Mouse (Mus musculus) testis, adult 2 months (tissue): ENCODE results near the gene Agps. TPM values are rescaled to one million over a fixed set of nuclear protein-coding genes. Genes with fewer than 3 reads are reported as not detected.
"Not testable (repeated sequence)": the region's sequence is repeated elsewhere in the genome, so short reads cannot be mapped to it uniquely, and the experiment has no call there.

Experiments used
- H3K27ac ChIP-seq: fragments of 200-500 bp; 2 replicates; pipeline ENCODE4 v1.5.1; 2012; ENCODE audit warnings: low read depth, low read length; ENCODE audit not compliant: control insufficient read depth, insufficient read depth
- H3K27me3 ChIP-seq: fragments of 200-500 bp; 2 replicates; pipeline ENCODE4 v1.6.1; 2012; ENCODE audit warnings: mild to moderate bottlenecking, low read length, moderate library complexity; ENCODE audit not compliant: control insufficient read depth, insufficient read depth
- H3K36me3 ChIP-seq: fragments of 200-500 bp; 2 replicates; pipeline ENCODE4 v1.6.1; 2012; ENCODE audit warnings: mild to moderate bottlenecking, low read length; ENCODE audit not compliant: control insufficient read depth, insufficient read depth
- H3K4me1 ChIP-seq: fragments of 200-500 bp; 2 replicates; pipeline ENCODE4 v1.6.1; 2012; ENCODE audit warnings: low read length; ENCODE audit not compliant: control insufficient read depth, insufficient read depth
- H3K4me3 ChIP-seq: fragments of 200-500 bp; 2 replicates; pipeline ENCODE4 v1.5.1; 2012; ENCODE audit warnings: low read depth, mild to moderate bottlenecking, low read length, moderate library complexity, mixed read lengths; ENCODE audit not compliant: control insufficient read depth
- CTCF ChIP-seq: fragments of 200-500 bp; IDR thresholded peaks from 2 replicates; pipeline ENCODE4 v1.5.1; 2012; ENCODE audit warnings: low read depth, mild to moderate bottlenecking, inconsistent platforms, low read length, moderate library complexity; ENCODE audit not compliant: control insufficient read depth, insufficient read depth, insufficient replicate concordance
- POLR2A ChIP-seq: fragments of 200-500 bp; IDR thresholded peaks from 2 replicates; pipeline ENCODE4 v1.6.1; 2012; ENCODE audit warnings: low read depth, mild to moderate bottlenecking, inconsistent platforms, low read length, moderate library complexity; ENCODE audit not compliant: control insufficient read depth
- polyA plus RNA-seq: library from polyadenylated mRNA; depleted of rRNA; stranded (reverse); fragments of >200 nt; gene quantifications from 2 replicates; pipeline ENCODE4 v1.2.3, GENCODE M21; 2012

The Agps gene
- polyA plus RNA-seq, 1 experiment = 1.9 TPM

DNA sequence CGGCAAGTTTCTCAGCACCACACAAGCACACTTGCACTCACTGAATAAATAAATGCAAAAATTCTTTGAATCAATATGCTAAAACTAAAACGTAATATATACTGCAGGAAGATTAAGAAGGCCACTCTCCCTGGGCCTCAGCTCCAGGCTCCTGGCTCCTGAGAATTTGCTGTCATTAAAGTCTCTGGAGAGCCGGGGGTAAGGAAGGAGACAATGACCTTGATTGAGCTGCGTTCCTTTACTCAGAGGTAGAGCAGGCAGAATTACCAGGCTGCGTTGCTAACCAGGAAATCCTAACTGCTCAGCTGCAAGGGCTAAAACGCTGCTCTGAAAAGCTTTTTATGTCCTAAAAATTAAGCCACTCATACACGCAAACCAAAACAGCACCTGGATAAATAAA is 101.6 kb downstream of the Agps start:
- Histone ChIP-seq H3K27ac (no peak overlapping the region), H3K36me3 (no peaks in the 10 kb centered on the region), H3K27me3 (no peaks in the 10 kb centered on the region), H3K4me3 (no peak overlapping the region), H3K4me1 (peaks cover 2% of the 10 kb centered on the region; the same call in 1 of the 2 replicates)
- TF ChIP-seq POLR2A = no peak
- no peak for TF ChIP-seq CTCF

DNA sequence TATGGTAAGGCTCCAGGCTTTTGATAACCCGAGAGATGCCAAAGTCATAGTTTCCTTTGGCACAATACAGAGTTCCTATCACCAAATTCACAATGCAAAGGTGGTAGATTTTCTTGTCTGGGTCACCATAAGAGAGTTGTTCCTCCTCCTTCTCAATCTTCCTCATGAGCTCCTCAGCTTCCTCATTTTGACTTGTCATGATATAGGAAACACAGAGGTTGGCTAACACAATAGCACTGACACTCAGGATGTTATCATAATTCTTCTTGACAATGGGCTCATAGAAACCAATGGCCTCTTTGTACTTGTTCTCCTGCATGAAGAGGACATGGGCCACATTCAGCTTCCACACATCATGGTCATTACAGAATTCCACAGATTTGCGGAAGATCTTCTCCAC is 104.7 kb downstream of the Agps start:
- H3K4me3 ChIP-seq, H3K27ac ChIP-seq, H3K36me3 ChIP-seq, H3K27me3 ChIP-seq, H3K4me1 ChIP-seq: not testable (repeated sequence)

DNA sequence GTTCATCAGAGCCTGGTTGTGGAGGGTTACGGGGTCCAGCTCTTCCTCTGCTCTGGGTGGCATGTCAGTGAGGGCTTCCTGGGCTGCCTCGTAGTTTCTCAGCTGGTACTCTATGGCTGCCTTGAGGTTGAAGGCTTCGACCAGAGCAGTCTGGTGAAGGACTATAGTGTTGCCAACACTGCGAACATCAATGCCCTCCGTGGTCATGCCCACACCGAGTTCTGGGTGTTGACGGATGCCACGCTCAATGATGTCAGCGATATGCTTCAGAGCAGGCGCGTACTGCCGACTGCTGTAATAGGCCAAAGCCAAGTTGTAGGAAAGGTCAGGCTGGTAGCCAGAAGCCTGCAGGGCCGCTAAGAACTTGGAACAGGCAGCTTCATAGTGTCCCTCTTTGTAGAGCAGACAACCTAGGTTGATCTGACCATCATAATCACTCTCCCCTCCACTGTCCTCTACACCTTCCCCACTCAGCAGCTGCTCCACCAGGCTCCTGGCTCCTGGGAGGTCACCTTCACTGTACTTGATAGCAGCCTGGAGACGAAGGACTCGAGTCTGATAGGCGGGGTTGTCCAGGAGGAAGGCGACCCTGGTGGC is 105.6 kb downstream of the Agps start:
- H3K27ac ChIP-seq, H3K36me3 ChIP-seq, H3K27me3 ChIP-seq, H3K4me1 ChIP-seq: not testable (repeated sequence)
- peak overlapping the region; percentile 92 for H3K4me3 ChIP-seq

DNA sequence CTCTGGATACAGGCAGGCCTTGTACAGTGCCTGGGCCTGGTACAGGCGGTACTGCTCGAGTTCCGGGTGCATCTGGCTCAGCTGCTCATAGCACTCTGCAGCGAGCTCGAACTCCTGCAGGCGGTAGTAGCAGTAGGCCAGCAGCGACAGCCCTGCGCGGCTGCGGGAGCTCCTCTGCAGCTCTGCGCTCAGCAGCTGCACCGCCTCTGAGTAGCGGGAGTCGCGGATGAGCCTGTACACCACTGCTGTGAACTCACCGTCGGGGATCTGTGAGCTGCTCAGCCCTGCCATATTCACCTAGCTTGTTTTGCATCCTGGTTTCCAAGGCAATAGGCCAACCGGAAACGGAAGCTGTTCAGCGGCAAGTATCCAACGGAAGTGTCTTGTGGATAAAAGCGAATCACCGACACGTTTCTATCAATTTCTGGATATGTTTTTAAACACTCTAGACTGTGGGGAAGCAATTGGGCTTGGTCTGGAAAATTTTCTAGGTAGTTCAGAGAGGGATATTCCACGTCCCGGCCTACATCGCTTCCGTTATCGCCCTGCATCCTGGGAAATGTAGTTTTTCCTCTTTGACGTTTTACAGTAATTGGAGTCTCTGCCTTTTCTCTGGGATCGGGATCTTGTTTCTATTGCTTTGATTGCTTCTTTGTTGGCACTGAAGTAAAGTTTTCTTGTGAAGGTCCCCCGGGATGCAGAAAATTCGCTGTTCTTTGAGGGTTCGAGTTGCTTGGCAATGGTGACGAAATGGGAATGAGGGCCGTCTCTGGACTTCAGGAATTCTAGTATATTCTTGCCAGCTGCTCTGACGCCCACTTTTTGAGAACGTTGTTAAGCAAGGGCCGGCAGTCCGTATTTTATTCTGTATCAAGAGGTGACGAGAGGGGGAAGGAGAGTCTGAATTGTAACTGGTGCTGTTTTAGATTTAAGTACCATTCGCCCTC is 106.4 kb downstream of the Agps start, which contains the start of gene Ttc30b:
Ttc30b (minus strand) TSS at position 469 of the 947 bp plus-strand sequence.
- no peaks in the 10 kb centered on the region for H3K36me3 ChIP-seq
- H3K27ac ChIP-seq = peak within 1 kb of the TSS; percentile 71
- TF ChIP-seq POLR2A (peak; percentile 47; the same call in 1 of the 2 replicates), CTCF (no peak)
- peaks cover 2% of the 10 kb centered on the region; the same call in 1 of the 2 replicates for H3K4me1 ChIP-seq
- H3K4me3 ChIP-seq = peak within 1 kb of the TSS; percentile 92
- H3K27me3 ChIP-seq = no peaks in the 10 kb centered on the region

DNA sequence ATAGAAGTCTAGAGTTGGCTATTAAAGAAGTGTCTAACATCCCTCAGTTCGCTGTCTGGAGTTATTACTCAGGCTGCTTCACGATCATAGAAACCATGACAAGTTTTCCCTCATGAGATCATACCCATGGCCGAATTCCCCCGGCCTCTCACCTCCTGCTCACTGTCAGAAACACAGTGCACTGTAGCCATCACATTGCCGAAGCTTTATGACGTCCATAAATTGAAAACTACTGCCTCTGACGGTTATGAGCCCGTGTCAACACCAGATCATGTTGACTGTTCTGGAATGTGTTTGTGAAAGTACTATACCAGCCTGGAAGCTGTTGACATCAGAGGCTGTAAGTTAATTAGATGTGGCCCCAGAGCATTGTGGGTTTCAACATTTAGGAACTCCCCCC is 118.7 kb downstream of the Agps start:
- Histone ChIP-seq H3K4me3 (no peak overlapping the region), H3K36me3 (no peaks in the 10 kb centered on the region), H3K27me3 (no peaks in the 10 kb centered on the region), H3K27ac (no peak overlapping the region), H3K4me1 (peaks cover 3% of the 10 kb centered on the region)
- TF ChIP-seq POLR2A (no peak), CTCF (no peak)

DNA sequence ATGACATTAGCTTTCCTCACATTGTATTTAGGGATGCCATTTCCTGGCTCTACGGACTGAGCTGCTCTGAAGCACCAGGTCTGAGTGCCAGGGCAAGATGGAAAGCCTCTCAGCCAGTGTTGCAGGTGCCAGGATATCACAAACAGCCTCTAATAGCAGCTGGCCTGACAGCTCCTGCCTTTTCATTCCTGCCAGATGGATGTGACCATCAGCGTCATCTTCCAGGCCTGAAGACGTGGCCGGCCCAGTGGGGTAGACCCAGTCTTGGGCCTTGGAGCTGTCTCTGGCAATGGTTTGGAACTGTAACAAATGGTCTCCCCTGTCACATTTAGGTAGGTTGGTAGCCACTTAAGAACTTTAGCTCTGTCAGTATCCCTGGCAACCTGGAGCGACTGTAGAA is 121.3 kb downstream of the Agps start:
- H3K27ac ChIP-seq = peak overlapping the region; percentile 30; the same call in 1 of the 2 replicates
- TF ChIP-seq CTCF (no peak), POLR2A (no peak)
- H3K27me3 ChIP-seq = no peaks in the 10 kb centered on the region
- H3K4me3 ChIP-seq = no peak overlapping the region
- peaks cover 3% of the 10 kb centered on the region for H3K4me1 ChIP-seq
- no peaks in the 10 kb centered on the region for H3K36me3 ChIP-seq

DNA sequence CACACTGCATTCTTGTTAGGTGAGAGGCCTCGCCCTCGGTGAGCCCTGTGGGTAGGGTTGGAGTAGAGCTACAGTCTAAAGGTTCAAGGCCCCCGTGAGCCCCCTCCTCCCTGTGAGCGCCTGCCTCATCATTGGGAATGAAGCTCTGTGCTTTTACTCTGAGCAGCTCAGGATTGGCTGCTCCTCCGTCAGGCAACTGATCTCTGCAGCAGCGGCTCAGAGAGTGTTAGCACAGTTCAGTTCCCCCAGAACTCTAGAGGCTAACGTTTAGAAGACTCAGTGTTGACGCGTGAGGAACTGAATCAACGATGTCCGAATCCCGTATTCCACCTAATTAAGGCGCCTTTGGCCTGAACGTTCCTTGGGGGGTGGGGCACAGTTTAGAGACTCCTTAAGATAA is 123.7 kb downstream of the Agps start:
- Histone ChIP-seq H3K27ac (peak overlapping the region; percentile 92), H3K36me3 (no peaks in the 10 kb centered on the region), H3K4me1 (peaks cover 8% of the 10 kb centered on the region), H3K27me3 (no peaks in the 10 kb centered on the region), H3K4me3 (peak overlapping the region; percentile 73)
- TF ChIP-seq CTCF (no peak), POLR2A (peak; percentile 57; the same call in 1 of the 2 replicates)
